Mouse (Mus musculus) gonadal fat pad, adult 2 months (tissue): Measurements from ENCODE around the gene Clic4. TPM values are rescaled to one million over a fixed set of nuclear protein-coding genes. Genes with fewer than 3 reads are reported as not detected.

ENCODE experiments used
- DNase-seq: peaks from one replicate; pipeline ENCODE4 v3.0.0-alpha.2; 2012; ENCODE audit warnings: low read depth
- polyA plus RNA-seq: library from polyadenylated mRNA; depleted of rRNA; stranded (reverse); fragments of >200 nt; gene quantifications from 2 replicates; pipeline ENCODE4 v1.2.3, GENCODE M21; 2012; rRNA removed

Gene Clic4
- polyA plus RNA-seq, result 81.5 and 90.5 TPM in 2 replicates

GRCm38 (mm10) chr4:135272640-135273306 is at the start of gene Clic4:
Clic4 (minus strand) TSS chr4:135272814.
- DNase-seq, result peak; percentile 56

DNA sequence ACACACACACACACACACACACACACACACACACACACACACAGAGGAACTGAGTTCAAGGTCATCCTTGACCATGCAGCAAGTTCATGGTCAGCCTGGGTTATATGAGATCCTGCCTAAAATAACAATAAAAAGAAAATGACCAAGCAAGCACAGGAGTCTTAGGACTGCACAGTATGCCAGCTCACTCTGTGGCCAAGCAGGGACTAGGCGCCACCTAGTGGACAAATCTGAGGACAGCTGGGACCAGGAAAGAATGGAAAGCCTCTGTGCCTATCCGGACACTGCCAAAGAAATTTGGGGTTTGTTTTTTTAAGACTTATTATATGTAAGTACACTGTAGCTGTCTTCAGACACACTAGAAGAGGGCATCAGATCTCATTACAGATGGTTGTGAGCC is 45.4 kb upstream of the Clic4 start:
- DNase-seq, result no peak

GRCm38 (mm10) chr4:135317539-135317938 is 44.9 kb upstream of the Clic4 start:
- no peak for DNase-seq

DNA sequence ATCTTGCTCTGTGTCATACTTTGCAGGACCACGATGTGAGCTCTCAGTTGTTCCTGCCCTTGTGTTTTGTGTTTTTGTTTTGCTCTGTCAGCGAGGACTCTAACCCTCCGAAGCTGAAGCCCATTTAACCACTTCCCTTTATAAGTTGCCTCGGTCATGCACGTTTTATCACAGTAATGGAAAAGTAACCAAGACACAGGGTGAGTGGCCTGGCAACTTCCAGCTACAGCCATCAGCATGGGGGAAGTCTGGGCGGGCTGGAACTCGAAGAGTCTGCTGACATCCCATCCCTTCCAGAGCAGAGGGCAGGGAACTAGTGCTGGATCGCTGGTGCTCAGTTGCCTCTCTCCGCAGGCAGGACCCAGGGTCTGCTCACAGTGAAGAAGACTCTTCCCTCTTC is 42.7 kb upstream of the Clic4 start:
- DNase-seq, result no peak

GRCm38 (mm10) chr4:135314419-135314832 is 41.8 kb upstream of the Clic4 start:
- no peak for DNase-seq

- no peak for DNase-seq
These were observed 41.2 kb upstream of the Clic4 start for GRCm38 (mm10) chr4:135313761-135314241.

DNA sequence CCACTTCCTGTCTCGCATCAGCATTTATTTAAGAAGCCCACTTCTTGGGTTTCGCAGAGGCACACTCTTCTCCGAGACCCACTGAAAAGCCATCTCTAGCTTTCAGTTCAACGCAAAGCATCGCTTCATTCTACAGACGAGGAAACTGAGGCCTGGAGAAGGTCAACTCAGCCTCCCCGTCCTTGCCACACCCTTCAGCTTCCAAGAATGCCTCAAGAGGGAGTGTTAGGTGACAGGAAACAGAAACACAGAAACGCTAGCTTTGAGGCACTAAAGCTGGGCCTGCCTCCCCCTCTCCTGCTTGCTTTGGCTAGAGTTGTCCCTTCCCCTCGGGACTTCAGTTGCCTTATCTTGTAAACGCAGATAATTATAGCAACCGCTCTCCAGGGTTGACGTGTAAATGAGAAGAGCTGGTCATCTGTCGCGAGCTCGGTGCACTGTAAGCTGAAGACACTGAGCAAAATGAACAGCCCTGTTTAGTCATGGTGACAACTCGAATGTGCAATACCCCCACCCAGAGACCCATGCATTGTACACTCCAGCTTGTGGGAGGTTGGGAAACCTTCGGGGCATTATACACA is 40.6 kb upstream of the Clic4 start:
- no peak for DNase-seq

DNA sequence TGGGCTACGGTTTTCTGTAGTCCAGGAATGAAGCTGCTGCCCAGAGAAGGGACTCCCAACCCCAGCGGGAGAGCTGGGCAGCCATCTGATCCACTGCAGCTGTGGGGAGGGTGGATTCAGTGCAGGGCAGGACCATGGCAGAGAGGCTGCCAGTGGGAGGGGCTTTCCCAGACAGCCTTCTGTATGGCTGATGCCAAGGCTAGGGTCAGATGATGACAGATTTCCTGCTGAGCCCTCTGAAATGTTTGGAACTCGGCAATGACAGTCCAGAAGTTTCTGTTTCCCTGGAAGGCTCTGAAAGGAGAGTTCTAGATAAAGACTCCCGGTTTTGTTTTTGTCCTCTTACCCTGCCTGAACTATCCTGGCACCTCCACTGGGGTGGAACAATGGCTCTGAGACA is 40.1 kb upstream of the Clic4 start:
- DNase-seq, result no peak

GRCm38 (mm10) chr4:135310371-135310770 is 37.8 kb upstream of the Clic4 start:
- DNase-seq, result no peak

DNA sequence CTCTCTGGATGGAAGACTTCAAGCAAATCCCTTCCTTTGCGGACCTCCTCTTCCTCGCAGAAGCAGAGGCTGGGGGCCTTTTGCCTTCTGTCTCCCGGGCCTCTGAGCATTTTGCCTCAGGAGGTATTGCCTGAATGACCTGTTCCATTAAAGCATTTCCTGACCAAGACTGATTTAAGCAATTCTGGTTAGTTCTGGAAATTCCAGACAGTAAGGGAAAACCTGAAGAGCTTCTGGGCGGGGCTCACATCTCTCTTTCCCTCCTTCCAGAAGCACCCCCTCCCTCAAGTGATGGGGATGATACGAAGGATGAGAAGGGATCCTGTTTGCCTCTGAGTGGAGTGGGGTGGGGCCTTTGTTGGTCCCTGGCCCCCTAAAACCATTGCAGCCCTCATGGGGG is 37.1 kb upstream of the Clic4 start:
- DNase-seq, result no peak

DNA sequence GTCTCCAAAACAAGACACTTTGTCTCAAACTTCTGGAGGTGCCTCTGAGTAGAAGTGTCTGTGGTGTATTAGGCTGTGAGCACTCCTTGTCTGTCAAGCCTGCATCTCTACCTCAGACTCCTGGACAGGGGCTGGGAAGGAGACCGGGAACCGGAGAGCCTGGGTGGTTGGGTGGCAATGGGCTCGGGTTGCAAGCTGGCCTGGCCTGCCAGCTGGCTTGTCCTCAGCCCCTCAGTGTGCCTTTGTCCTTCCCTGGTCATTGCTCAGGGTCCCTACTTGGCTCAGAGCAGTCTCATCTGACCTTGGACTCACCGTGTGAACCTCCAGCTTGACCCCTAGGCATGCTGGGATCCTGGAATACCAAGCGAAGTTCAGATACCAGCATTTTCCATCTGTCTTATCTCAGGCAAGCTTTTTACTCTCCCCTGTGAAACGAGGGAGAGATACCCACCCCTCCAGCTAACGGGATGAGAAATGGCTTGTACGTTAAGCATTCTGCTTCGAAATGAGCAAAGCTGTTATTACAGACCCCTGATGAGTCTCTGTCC is 36.6 kb upstream of the Clic4 start:
- no peak for DNase-seq

DNA sequence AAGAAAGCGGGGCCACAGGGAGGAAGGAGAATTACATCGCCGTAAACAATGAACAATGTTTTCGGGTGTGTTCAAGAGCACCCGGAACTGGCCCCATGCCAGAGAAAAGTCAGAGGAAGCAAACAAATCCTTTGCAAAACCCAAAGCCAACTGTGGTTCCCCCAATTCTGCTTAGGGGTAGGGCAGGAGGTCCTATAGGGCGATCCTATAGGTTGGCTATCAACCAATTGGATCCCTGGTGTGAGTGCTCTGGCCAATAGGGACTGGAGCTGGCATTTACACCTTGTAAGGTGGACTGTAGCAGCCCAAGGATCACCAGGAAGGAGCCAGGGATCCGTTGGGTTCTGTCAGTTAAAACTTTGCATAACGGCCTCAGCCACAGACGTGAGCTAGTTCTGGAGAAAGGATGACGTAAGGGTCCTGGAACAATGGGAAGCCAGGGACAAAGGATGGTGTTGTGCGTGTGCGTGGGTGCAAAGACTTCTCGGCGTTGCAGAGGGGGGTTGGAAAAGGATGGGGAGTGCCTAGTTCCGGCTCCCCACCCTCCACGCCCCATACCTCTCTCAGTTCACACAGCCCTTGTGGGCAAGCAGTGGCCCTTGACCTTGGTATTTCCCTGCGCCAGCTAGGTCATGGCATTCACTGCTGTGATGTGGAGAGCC is 34.5 kb upstream of the Clic4 start:
- DNase-seq, result no peak

GRCm38 (mm10) chr4:135306533-135306932 is 33.9 kb upstream of the Clic4 start:
- DNase-seq, result no peak

DNA sequence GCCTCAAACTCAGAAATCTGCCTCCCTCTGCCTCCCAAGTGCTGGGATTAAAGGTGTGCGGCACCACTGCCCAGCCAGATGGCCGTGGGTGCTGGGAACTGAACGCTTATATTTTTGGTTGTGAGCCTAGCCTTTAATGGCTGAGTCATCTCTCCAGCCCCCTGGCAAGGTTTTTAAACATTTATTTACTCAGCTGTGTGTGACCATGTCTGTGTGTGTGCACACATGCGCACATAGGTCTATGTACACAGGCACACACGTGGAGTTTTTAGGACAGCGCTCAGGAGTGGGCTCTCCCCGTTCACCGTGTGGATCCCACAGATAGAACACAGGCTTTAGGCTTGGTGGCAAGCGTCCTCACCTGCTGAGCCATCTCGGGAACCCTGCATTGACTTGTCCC is 29.6 kb upstream of the Clic4 start:
- DNase-seq, result no peak

DNA sequence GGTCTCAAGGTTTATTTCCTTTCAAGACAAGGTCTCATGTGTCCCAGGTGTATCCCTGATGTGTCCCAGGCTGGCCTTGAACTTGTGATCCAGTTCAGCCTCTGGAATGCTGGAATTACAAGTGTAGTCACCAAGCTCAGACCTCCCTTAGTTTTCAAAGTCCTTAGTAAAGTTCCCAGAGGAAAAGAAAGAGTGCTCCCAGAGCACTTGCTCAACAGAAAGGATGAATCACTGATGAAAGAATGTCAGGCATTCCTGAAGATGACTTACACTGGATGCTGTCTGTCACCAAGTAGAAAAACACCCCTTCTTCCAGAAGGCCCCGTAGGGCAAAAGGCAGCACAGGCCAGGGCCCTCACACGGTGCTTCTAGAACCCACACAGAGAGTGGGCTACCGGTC is 28.6 kb upstream of the Clic4 start:
- DNase-seq, result no peak

- DNase-seq, result no peak
These were observed 27.8 kb upstream of the Clic4 start for GRCm38 (mm10) chr4:135300248-135301041.

GRCm38 (mm10) chr4:135298680-135299079 is 26.1 kb upstream of the Clic4 start:
- peak; percentile 89 for DNase-seq

DNA sequence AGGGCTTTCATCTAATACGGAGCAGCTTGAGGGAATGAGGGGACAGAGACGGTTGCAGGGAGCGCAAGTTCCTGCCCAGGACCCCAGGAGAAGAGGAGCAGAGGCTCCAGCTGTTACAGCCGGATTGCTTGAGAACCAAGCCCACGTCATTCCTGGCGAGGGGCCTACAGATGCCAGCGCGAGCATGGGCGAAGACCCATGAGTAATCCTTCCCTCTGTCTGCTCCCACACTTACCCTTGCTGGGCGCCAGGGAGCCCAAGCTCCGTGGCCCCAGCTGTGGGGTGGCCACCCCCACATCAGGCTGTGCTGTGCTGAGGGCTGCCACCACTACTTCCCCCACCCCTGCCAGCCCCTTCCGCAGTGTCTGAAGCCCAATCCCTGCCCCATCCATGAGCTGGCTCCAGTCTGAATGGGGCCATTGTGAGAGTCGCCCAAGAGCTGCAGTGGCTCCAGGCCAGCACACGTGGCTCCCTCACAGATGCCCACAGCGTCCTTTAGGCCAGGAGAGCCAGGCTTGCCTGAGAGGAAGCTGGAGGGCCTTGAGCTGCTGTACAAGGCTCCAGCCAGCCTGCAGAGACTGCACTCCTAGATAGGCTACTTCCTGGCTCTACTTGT is 25.4 kb upstream of the Clic4 start:
- no peak for DNase-seq

GRCm38 (mm10) chr4:135297146-135297545 is 24.5 kb upstream of the Clic4 start:
- DNase-seq, result no peak

- DNase-seq, result no peak
These were observed 24.0 kb upstream of the Clic4 start for GRCm38 (mm10) chr4:135296565-135296964.

- DNase-seq, result no peak
These were observed 21.2 kb upstream of the Clic4 start for GRCm38 (mm10) chr4:135293813-135294212.
